Mouse (Mus musculus): Measurements from ENCODE around the gene C1galt1. TPM values are rescaled to one million over a fixed set of nuclear protein-coding genes. Genes with fewer than 3 reads are reported as not detected.

C1galt1 gene
- total RNA-seq, 2 experiments from 2014 or later, result 9.7 to 10.9 TPM

- no peak for DNase-seq
Measured at GRCm38 (mm10) chr6:7859161-7859560, 14.5 kb downstream of the C1galt1 start.

GRCm38 (mm10) chr6:7861033-7861432 is 16.4 kb downstream of the C1galt1 start:
- no peak for DNase-seq

- no peak for DNase-seq
Measured at GRCm38 (mm10) chr6:7863354-7863753, 18.7 kb downstream of the C1galt1 start.

- DNase-seq, result no peak
Measured at GRCm38 (mm10) chr6:7876836-7877235, 32.2 kb downstream of the C1galt1 start.

GRCm38 (mm10) chr6:7881595-7882128 is 37.0 kb downstream of the C1galt1 start:
- no peak for DNase-seq

- no peak for DNase-seq
Measured at GRCm38 (mm10) chr6:7882520-7882919, 37.9 kb downstream of the C1galt1 start.

- no peak for DNase-seq
Measured at GRCm38 (mm10) chr6:7885994-7886684, 41.5 kb downstream of the C1galt1 start.

- DNase-seq, result no peak
Measured at GRCm38 (mm10) chr6:7886685-7887004, 42.0 kb downstream of the C1galt1 start.

- DNase-seq, result no peak
Measured at GRCm38 (mm10) chr6:7896339-7896738, 51.7 kb downstream of the C1galt1 start.

GRCm38 (mm10) chr6:7912015-7912414 is 67.4 kb downstream of the C1galt1 start:
- DNase-seq, result no peak

Other genes starting within 250 kb of the C1galt1 start
- 100 to 1,000 TPM in 1 of 2 experiments, 10 to 100 TPM in 1; 98.5 to 112 TPM for gene Asns, start 151.6 kb upstream of the C1galt1 start, total RNA-seq (2021)